Mouse (Mus musculus) lung, adult 18-20 months (tissue): Measurements from ENCODE around the gene Fbxl13.
A peak's percentile ranks its signal among the peaks of the same experiment; 100 is the strongest.
"Not testable (repeated sequence)": the region's sequence is repeated elsewhere in the genome, so short reads cannot be mapped to it uniquely, and the experiment has no call there.

ENCODE experiments used
- DNase-seq, 2 experiments: peaks; one replicate each; pipeline ENCODE4 v3.0.0; 2022; ENCODE audit warnings: mixed read lengths in 2 of 2

Gene Fbxl13

GRCm38 (mm10) chr5:21656912-21657311, 11.5 kb upstream of the Fbxl13 start:
- peak; percentile 15 to 49 for DNase-seq

- no peak for DNase-seq
Measured at GRCm38 (mm10) chr5:21651885-21652612, 6.6 kb upstream of the Fbxl13 start.

- DNase-seq = no peak
Measured at GRCm38 (mm10) chr5:21650736-21651135, 5.3 kb upstream of the Fbxl13 start.

GRCm38 (mm10) chr5:21646133-21646491, 678 bp upstream of the Fbxl13 start:
- DNase-seq = no peak

GRCm38 (mm10) chr5:21644891-21645438, 469 bp downstream of the Fbxl13 start:
- no peak for DNase-seq

- DNase-seq = no peak
Measured at GRCm38 (mm10) chr5:21643606-21644005, 1.8 kb downstream of the Fbxl13 start.

GRCm38 (mm10) chr5:21640961-21641360, 4.5 kb downstream of the Fbxl13 start:
- no peak for DNase-seq

- no peak for DNase-seq
Measured at GRCm38 (mm10) chr5:21625916-21626315, 19.5 kb downstream of the Fbxl13 start.

GRCm38 (mm10) chr5:21616450-21617009, 28.9 kb downstream of the Fbxl13 start:
- DNase-seq = no peak

- DNase-seq = not testable (repeated sequence)
Measured at GRCm38 (mm10) chr5:21614299-21614698, 31.1 kb downstream of the Fbxl13 start.

- DNase-seq = no peak
Measured at GRCm38 (mm10) chr5:21610996-21611395, 34.4 kb downstream of the Fbxl13 start.

- no peak for DNase-seq
Measured at GRCm38 (mm10) chr5:21608311-21609304, 36.8 kb downstream of the Fbxl13 start.

GRCm38 (mm10) chr5:21605936-21606335, 39.5 kb downstream of the Fbxl13 start:
- no peak for DNase-seq

- DNase-seq = no peak
Measured at GRCm38 (mm10) chr5:21599961-21600360, 45.5 kb downstream of the Fbxl13 start.

- not testable (repeated sequence) for DNase-seq
Measured at GRCm38 (mm10) chr5:21599536-21599935, 45.9 kb downstream of the Fbxl13 start.

- no peak for DNase-seq
Measured at GRCm38 (mm10) chr5:21593201-21593709, 52.2 kb downstream of the Fbxl13 start.

- DNase-seq = no peak
Measured at GRCm38 (mm10) chr5:21592106-21592505, 53.3 kb downstream of the Fbxl13 start.

GRCm38 (mm10) chr5:21588220-21588619, 57.2 kb downstream of the Fbxl13 start:
- DNase-seq = no peak

- DNase-seq = no peak
Measured at GRCm38 (mm10) chr5:21587683-21588082, 57.8 kb downstream of the Fbxl13 start.

GRCm38 (mm10) chr5:21586763-21587162, 58.7 kb downstream of the Fbxl13 start:
- peak; percentile 14 to 15 for DNase-seq

- no peak for DNase-seq
Measured at GRCm38 (mm10) chr5:21578136-21578535, 67.3 kb downstream of the Fbxl13 start.

- DNase-seq = no peak
Measured at GRCm38 (mm10) chr5:21575210-21575550, 70.3 kb downstream of the Fbxl13 start.
